Mouse (Mus musculus) hematopoietic stem cell, adult 5-6 weeks (primary cell): ENCODE results near the gene Eif2s1. TPM values are rescaled to one million over a fixed set of nuclear protein-coding genes. Genes with fewer than 3 reads are reported as not detected.

Experiments used
- ATAC-seq, 2 experiments: fragments of 125-278 bp in 1 of 2; replicated peaks in 1 of 2; 2 replicates each; pipeline ENCODE4 v1.8.0; 2016 to 2017; ENCODE audit warnings: inconsistent platforms in 2 of 2, mild to moderate bottlenecking in 2 of 2, moderate number of reproducible peaks in 2 of 2, low read depth in 1 of 2, moderate TSS enrichment in 1 of 2; ENCODE audit not compliant: low FRiP score in 2 of 2, poor library complexity in 2 of 2, severe bottlenecking in 2 of 2, insufficient read depth in 1 of 2, low TSS enrichment in 1 of 2
- total RNA-seq: library from RNA; stranded (forward); fragments of 172-1452, 232-1000 nt; gene quantifications from 2 replicates; pipeline ENCODE4 v1.2.3, GENCODE M21; 2017

The Eif2s1 gene
- total RNA-seq: 80.7 and 101 TPM in 2 replicates

DNA sequence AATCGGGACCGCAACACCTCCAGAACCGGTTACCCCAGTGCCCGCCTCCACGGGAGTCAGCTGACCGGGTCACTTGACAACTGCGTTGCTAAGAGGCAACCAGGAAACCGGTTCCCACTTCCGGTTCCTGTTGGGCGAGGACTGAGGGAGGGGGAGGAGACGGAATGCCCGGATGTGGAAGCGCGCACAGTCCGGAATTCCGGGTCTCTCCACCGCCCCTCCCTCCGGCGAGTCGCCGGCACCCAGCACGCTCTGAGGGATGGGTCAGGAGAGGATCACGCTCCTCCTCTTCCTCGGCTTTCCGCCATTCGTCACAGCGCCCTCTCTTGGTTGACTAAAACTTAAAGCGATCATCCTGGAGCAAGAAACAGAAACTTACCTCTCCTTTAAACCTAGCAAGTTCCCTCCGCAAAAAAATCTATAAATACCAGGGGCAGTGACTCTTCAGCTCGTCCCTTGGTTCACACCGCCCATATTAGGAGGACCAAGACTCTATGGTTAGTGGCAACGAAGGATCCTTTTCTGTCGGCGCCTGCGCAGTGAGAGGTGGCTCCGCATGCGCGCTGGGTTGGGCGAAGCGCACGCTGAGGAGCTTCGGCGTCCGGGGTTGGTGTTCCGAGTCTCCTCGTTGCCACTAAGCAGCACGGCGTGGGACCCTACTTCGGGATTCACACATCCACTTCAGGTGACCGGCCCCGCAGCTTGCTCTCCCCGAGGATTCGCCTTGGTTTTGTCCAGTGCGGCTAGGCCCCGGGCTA, at the start of gene Eif2s1, which contains the start of gene Atp6v1d:
Eif2s1 (plus strand) TSS at position 324 of the 758 bp plus-strand sequence.
Atp6v1d (minus strand) TSS at position 143 of the 758 bp plus-strand sequence.
- ATAC-seq: peak; percentile 94

DNA sequence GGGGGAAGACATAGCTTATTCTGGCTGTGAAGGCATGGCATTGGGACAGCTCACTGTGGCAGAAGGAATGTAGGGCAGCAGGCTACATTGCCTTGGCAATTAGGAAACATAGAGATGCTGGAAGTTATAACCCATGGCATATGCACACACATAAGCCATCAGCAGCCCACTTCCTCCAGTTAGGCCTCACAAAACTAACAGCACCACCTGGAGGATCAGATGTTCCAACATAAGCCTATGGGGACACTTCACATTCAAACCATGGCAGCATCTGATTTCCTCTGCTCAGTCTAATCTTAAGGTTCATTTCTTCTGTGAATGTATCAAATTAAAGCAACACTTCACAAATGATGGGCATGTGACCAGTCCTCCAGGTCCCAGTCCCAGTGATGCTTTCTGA, 47.2 kb upstream of the Eif2s1 start:
- ATAC-seq: no peak

DNA sequence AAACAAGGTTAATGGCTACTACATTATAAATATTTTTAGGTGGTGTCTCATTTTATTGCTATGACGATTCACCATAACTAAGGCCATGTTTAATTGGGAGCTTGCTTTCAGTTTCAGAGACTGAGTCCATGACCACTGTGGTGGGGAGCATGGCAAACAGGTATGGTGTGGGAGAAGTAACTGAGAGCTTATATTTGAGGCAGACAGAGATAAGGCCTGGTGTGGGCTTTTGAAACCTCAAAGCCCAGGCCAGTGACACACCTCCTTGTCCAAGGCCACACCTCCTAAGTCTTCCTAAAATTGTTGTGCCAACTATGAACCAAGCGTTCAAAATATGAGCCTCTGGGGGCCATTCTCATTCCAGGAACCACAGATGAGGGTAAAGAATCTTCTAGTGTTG, 27.1 kb upstream of the Eif2s1 start:
- no peak for ATAC-seq

DNA sequence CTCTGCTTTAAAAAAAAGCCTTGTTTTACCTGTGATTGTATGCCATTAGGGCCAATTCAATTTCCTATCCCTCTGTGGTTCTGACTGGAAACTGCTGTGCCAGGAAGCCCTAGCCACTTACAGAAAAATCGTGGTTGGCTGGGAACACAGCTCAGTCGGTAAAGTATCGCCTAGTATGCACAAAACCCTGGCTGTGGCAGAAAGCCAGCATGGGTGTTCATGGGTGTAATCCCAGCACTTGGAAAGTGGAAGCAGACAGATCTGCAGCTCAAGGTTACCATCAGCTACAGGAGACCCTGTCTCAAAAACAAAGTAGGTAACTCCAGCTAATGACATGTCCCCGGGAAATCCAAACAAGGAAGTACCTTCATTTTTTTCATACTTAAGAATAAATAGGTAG, 21.7 kb upstream of the Eif2s1 start:
- ATAC-seq: no peak

DNA sequence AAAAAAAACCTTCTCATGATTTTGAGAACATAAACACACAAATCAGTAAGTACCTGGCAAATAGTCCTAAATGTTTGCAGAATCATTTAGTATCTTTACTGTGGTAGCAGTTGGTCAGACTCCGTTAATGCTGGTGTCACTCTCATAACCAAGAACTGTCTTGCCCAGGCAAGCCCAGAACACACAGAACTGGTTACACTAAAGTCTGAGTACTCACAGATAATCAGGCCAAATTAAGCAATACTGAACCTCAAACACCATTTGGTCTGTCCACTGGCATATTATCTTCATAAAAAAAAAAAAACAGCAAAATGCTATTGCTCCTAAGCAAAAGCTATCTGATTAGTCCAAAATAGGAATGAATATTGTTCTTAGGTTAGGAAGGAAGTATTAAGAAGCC, 19.2 kb upstream of the Eif2s1 start:
- ATAC-seq: no peak

DNA sequence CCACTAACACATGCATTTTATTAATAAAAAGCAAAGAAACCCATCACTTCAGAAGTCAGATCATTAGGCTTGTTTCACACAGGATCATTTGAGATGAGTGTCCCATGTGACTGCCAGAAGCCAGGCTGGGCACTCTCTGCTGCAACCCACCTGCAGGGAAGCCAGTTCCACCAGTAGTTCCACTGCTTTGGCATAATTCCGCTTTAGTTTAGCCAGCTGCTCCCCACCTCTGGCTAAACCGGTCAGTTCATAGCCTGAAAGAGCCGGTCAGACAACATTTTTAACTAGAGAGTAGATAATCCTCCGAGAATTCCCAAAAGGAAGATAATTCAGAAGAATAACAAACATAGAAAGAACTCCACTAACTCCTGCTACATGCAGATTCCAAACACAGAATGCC, 13.4 kb upstream of the Eif2s1 start:
- no peak for ATAC-seq

DNA sequence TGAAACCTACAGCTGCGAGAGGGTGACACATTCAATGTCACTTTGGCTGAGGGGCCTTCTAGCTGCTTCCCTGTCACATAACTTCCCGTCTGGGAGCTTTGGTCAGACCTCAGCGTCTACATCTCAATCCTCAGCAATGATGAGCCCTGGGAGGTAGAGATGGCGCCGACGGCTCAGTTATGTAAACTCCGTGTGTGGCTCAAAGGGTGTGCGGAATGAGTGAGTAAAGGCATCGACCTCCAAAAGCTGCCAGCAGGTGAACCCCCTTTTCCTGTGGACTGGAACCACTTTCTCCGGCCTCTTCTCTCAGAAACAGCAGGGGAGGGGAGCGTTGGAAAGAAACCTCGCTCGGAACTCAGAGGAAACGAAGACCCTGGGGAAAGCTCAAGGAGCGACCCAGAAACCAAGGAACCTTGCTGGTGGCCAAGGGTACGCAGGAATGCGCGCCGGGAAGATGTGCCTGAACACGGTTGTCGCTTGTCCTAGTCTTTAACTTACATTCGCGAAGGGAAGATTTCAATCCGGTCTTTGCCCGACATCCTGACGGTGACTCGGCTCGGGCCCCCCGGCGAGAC, 611 bp upstream of the Eif2s1 start:
- ATAC-seq: peak; percentile 18 to 34; a peak in 3 of 4 replicates

DNA sequence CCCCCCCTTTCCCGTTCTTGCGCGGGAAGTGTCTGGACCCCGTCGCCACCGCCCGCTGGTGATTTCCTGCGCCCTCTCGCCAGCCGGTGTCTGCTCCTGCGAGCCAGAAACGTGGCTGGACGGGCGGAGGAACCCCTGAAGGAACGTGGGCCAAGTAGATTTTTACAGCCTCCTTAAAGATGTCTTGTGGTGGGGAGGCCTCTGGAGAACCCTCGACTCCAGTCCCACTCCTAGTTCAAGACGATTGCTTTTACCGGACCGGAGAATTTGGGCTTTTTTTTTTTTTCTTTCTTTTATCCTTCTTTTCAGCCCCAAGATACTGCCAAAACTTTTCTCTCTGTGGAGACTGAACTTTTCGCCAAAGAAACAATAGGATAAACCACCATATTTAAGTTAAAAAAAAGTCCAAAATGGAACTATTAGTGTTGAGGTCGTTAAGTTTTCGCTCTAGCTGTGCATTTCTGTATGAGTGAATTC, 673 bp downstream of the Eif2s1 start:
- peak; percentile 5 to 20; a peak in 2 of 4 replicates for ATAC-seq

DNA sequence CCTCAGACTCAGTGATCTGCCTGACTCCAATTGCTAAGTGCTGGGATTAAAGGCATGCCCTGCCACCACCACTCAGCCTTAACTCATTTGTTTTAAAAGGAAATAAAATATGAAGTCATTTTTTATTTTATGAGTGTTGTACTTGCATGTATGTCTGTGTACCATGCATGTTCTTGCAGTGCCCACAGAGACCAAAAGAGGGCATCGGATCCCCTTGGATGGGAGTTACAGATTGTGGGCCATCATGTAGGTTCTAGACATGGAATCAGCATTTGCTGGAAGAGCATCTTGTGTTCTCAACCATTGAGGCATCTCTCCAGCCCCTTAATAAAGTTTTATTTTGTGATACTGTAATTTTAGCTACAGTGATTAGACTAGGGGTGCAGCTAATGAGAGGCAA, 3.8 kb downstream of the Eif2s1 start:
- no peak for ATAC-seq

DNA sequence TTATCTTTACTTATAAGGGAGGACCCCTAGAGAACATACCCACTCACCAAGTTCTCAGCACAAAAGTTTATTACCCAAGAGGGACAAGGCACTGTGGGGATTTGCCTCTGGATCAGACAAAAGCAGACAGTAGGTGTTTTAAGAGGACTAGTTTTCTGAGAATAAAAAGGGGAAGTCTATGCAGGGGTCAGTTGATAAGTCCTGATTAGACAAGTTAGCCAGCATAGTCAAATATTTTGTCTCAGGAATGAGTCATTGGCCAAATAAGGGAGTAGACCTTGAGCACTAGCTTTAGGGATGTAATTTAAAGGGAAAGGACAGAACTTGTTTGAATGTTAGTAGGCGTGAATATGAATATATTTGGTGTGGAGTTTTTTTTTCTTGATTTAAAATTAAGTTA, 6.5 kb downstream of the Eif2s1 start:
- ATAC-seq: no peak

DNA sequence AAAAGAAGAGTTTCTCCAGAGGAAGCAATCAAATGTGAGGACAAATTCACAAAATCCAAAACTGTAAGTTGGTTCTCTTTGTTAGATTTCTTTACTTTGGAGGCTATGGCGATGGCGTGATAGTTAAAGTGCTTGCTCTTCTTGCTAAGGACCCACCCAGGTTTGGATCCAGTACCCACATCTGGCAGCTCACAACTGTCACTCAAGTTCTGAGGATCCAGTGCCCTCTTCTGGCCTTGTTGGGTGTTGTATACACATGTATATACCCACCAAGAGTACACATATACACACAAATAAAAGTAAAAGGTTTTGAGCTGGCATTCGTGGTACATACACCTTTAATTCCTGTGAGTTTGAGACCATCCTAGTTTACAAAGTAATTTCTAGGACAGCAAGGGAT, 13.0 kb downstream of the Eif2s1 start:
- no peak for ATAC-seq

DNA sequence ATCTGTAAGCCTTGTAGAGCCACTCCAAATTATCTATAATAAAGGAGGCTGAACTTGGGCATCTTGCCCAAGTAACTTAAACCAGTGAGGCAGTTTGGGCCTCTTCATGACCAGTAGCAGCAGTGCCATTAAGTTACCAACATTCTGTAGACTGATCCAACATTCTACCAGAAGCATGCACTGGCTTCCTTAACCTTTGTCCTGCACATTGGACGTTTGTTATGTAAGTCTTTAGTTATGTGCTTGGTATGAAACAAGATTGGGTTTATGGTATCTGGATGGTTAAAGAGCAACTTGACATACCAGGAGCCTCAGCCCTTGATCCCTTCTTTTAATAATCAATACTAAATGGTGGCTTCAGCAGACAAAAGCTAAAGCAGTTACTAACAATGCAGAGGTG, 28.4 kb downstream of the Eif2s1 start:
- no peak for ATAC-seq

DNA sequence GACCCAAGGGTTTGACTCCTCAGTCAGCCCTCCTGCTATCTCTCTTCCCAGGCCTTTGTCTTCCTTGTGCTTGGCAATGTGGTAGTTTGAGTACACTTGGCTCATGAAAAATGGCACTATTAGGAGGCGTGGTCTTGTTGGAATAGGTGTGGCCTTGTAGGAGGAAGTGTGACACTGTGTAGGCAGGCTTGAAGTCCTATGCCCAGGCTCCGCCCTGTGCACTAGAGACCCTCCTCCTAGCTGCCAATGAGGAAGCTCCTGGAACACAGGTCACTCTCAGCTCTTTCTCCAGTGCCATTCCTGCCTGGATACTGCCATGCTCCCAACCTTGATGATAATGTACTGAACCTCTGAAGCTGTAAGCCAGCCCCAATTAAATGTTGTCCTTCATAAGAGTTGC, 29.5 kb downstream of the Eif2s1 start:
- no peak for ATAC-seq

DNA sequence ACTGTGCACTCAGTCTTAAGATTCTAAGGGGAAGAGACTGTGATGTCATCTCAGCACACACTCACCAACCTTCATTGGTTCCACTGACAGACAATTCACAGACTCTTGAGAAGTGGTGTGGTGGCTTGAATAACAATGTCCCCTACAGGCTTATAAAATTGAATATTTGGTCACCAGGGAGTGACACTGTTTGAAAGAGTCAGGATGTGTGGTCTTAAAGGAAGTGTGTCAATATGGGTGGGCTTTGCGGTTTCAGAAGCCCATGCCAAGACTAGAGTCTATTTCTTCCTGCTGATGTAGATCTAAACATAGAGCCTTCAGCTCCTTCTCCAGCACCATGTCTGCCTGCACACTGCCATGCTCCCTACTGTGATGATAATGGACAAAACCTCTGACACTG, 36.2 kb downstream of the Eif2s1 start:
- no peak for ATAC-seq

DNA sequence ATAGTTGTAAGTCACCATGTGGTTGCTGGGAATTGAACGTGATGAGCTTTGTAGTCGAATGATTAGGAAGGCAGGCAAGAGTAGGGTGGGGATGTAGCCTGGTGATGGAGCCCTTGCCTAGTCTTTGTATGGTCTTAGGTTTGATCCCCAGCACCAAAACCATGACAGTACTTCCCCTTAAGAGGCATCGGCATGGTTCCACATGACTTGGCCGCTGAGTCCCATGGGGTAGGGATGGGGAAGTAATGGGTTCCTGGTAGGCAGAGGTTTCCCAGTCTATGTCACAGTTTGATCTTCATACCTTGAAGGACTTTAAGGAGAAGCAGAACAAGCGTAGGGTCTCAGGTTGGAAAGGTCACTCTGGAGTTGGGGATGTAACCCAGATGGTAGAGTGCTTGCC, 39.8 kb downstream of the Eif2s1 start:
- ATAC-seq: no peak

DNA sequence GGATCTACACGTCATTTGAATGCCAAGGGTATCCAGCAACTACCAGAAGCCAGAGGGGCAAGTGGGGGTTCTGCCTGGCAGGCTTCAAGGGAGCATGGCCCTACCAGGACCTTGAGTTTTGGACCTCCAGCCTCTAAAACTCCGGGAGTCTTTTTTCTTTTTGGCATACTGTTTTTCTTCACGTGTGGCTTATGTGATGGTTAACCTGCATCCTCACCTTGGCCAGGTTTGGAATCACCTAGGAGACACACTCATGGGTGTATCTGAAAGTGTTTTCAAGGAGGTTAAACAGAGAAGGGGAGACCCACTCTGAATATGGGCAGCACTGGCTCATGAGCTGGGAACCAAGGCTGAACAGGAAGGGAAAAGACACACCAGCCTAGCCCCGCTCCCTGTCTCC, 41.7 kb downstream of the Eif2s1 start:
- no peak for ATAC-seq

DNA sequence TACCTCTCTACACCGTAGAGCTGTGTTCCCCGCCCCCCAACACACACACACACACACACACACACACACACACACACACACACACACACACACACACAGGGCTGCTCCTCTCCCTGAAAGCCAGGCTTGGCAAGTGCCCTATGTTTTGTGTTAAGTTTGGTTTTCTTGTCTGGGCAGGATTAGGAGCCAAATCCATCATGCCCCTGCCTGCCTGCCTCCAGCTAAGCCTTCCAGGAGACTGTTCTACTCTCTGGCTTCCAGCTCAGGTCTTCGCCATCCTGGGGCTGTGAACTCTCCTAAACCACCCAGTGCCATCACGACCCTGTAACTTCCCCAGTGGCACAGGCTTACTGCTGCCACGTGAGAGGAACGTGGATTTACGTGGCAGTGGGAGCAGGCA, 42.9 kb downstream of the Eif2s1 start:
- ATAC-seq: no peak

DNA sequence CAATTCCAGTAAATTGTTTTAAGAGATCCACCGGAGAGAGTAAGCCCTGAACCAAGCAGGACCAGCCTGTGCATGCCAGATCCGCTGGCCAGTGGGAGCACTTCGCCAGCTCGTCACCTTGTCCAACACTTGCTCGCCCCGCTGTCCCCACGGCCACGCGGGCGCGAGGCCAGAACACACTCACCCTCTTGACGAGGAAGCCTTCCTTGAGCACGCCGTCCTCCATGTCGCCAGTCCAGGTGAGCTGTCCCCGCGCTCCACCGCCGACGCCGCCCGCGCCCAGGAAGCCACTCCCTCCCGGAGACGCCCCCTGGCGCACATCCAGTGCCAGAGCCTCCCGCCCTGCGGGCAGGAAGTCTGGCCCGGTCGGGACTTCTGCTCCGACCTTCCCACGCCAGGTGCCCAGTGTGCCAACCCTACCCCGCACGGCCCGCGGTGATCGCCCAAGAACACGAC, 45.1 kb downstream of the Eif2s1 start, which contains the start of gene Plek2:
Plek2 (minus strand) TSS at position 258 of the 456 bp plus-strand sequence.
- peak; percentile 14 to 63; a peak in 2 of 4 replicates for ATAC-seq
